Mouse (Mus musculus): ENCODE results near the gene Gm20388. TPM values are rescaled to one million over a fixed set of nuclear protein-coding genes. Genes with fewer than 3 reads are reported as not detected.
A peak's percentile ranks its signal among the peaks of the same experiment; 100 is the strongest.

Gm20388 gene
- polyA plus RNA-seq, 1 experiment from 2014 or later: 7.4 TPM

GRCm38 (mm10) chr8:123812227-123812626 is 3901.6 kb downstream of the Gm20388 start:
- peaks cover 25% of the 10 kb centered on the region for H3K4me1 ChIP-seq
- no peak overlapping the region for H3K9ac ChIP-seq
- H3K27me3 ChIP-seq: no peaks in the 10 kb centered on the region
- peaks cover 10% of the 10 kb centered on the region; the same call in 1 of the 2 replicates for H3K36me3 ChIP-seq
- 80% methylated on average over 5 of the region's 5 CpGs for WGBS
- H3K4me2 ChIP-seq: no peak overlapping the region
- no peak for ATAC-seq (replicated peaks; ENCODE audit: low FRiP score)
- no peaks in the 10 kb centered on the region for H3K9me3 ChIP-seq (replicated peaks)
- no peak overlapping the region for H3K27ac ChIP-seq
- H3K4me3 ChIP-seq (replicated peaks): no peak overlapping the region

GRCm38 (mm10) chr8:123813173-123813891 is 3902.7 kb downstream of the Gm20388 start:
- Histone ChIP-seq H3K9ac (no peak overlapping the region), H3K4me3 (replicated peaks) (no peak overlapping the region), H3K4me2 (no peak overlapping the region), H3K27ac (0 out of 2 replicates have a peak overlapping the region, but pooled peaks have one; percentile 18), H3K4me1 (peaks cover 16% of the 10 kb centered on the region), H3K36me3 (peaks cover 10% of the 10 kb centered on the region; the same call in 1 of the 2 replicates), H3K27me3 (no peaks in the 10 kb centered on the region), H3K9me3 (replicated peaks) (no peaks in the 10 kb centered on the region)
- 64% methylated on average over 16 of the region's 16 CpGs for WGBS
- ATAC-seq (replicated peaks; ENCODE audit: low FRiP score): no peak

- 84% methylated on average over 4 of the region's 4 CpGs for WGBS
- H3K27ac ChIP-seq: 0 out of 2 replicates have a peak overlapping the region, but pooled peaks have one; percentile 18
- ATAC-seq (replicated peaks; ENCODE audit: low FRiP score): no peak
- H3K27me3 ChIP-seq: no peaks in the 10 kb centered on the region
- H3K4me2 ChIP-seq: no peak overlapping the region
- H3K4me3 ChIP-seq (replicated peaks): no peak overlapping the region
- H3K4me1 ChIP-seq: peaks cover 12% of the 10 kb centered on the region
- no peak overlapping the region for H3K9ac ChIP-seq
- H3K36me3 ChIP-seq: peaks cover 10% of the 10 kb centered on the region; the same call in 1 of the 2 replicates
- no peaks in the 10 kb centered on the region for H3K9me3 ChIP-seq (replicated peaks)
Observed at GRCm38 (mm10) chr8:123813892-123814266, 3903.2 kb downstream of the Gm20388 start.

GRCm38 (mm10) chr8:123815325-123815724 is 3904.7 kb downstream of the Gm20388 start:
- no peak for ATAC-seq (replicated peaks; ENCODE audit: low FRiP score)
- Histone ChIP-seq H3K27ac (no peak overlapping the region), H3K36me3 (peaks cover 10% of the 10 kb centered on the region; the same call in 1 of the 2 replicates), H3K4me1 (peaks cover 11% of the 10 kb centered on the region), H3K27me3 (no peaks in the 10 kb centered on the region), H3K4me3 (replicated peaks) (no peak overlapping the region), H3K9ac (no peak overlapping the region), H3K9me3 (replicated peaks) (no peaks in the 10 kb centered on the region), H3K4me2 (no peak overlapping the region)
- 87% methylated on average over 11 of the region's 11 CpGs for WGBS

- Histone ChIP-seq H3K4me2 (no peak overlapping the region), H3K27me3 (no peaks in the 10 kb centered on the region)
- WGBS: 78% methylated on average over 8 of the region's 8 CpGs
Observed at GRCm38 (mm10) chr8:123816939-123817338, 3906.3 kb downstream of the Gm20388 start.

GRCm38 (mm10) chr8:123817747-123818146 is 3907.1 kb downstream of the Gm20388 start:
- H3K36me3 ChIP-seq: peaks cover 16% of the 10 kb centered on the region; the same call in 1 of the 2 replicates
- H3K4me3 ChIP-seq (replicated peaks): no peak overlapping the region
- ATAC-seq (replicated peaks; ENCODE audit: low FRiP score): no peak
- no peaks in the 10 kb centered on the region for H3K27me3 ChIP-seq
- H3K9me3 ChIP-seq (replicated peaks): no peaks in the 10 kb centered on the region
- H3K4me2 ChIP-seq: no peak overlapping the region
- 89% methylated on average over 11 of the region's 11 CpGs for WGBS
- peaks cover 9% of the 10 kb centered on the region for H3K4me1 ChIP-seq
- no peak overlapping the region for H3K9ac ChIP-seq
- H3K27ac ChIP-seq: no peak overlapping the region

More at GRCm38 (mm10) chr8:123816939-123817338, 3906.3 kb downstream of the Gm20388 start:
- peaks cover 11% of the 10 kb centered on the region for H3K4me1 ChIP-seq
- H3K36me3 ChIP-seq: peaks cover 14% of the 10 kb centered on the region; the same call in 1 of the 2 replicates
- no peaks in the 10 kb centered on the region for H3K9me3 ChIP-seq (replicated peaks)
- H3K4me3 ChIP-seq (replicated peaks): no peak overlapping the region
- no peak for ATAC-seq (replicated peaks; ENCODE audit: low FRiP score)
- no peak overlapping the region for H3K9ac ChIP-seq
- H3K27ac ChIP-seq: no peak overlapping the region

GRCm38 (mm10) chr8:123819683-123820610 is 3909.3 kb downstream of the Gm20388 start:
- H3K9me3 ChIP-seq (replicated peaks): no peaks in the 10 kb centered on the region
- no peak overlapping the region for H3K4me3 ChIP-seq (replicated peaks)
- H3K27ac ChIP-seq: no peak overlapping the region
- no peak overlapping the region for H3K9ac ChIP-seq
- H3K4me2 ChIP-seq: no peak overlapping the region
- H3K36me3 ChIP-seq: peaks cover 37% of the 10 kb centered on the region
- 86% methylated on average over 19 of the region's 19 CpGs for WGBS
- ATAC-seq (replicated peaks; ENCODE audit: low FRiP score): no peak
- H3K4me1 ChIP-seq: peaks cover 3% of the 10 kb centered on the region; the same call in 1 of the 2 replicates
- no peaks in the 10 kb centered on the region for H3K27me3 ChIP-seq

- no peak for ATAC-seq (replicated peaks; ENCODE audit: low FRiP score)
- no peaks in the 10 kb centered on the region for H3K27me3 ChIP-seq
- 91% methylated on average over 6 of the region's 6 CpGs for WGBS
- H3K4me3 ChIP-seq (replicated peaks): no peak overlapping the region
- no peaks in the 10 kb centered on the region for H3K9me3 ChIP-seq (replicated peaks)
- no peak overlapping the region for H3K27ac ChIP-seq
- peaks cover 3% of the 10 kb centered on the region; the same call in 1 of the 2 replicates for H3K4me1 ChIP-seq
- no peak overlapping the region for H3K9ac ChIP-seq
- H3K4me2 ChIP-seq: no peak overlapping the region
- peaks cover 33% of the 10 kb centered on the region for H3K36me3 ChIP-seq
Observed at GRCm38 (mm10) chr8:123820780-123821179, 3910.1 kb downstream of the Gm20388 start.

GRCm38 (mm10) chr8:123823111-123823510 is 3912.5 kb downstream of the Gm20388 start:
- WGBS: 96% methylated on average over 10 of the region's 10 CpGs
- Histone ChIP-seq H3K27me3 (no peaks in the 10 kb centered on the region), H3K9ac (no peak overlapping the region), H3K27ac (no peak overlapping the region), H3K9me3 (replicated peaks) (no peaks in the 10 kb centered on the region), H3K4me2 (no peak overlapping the region), H3K4me1 (no peaks in the 10 kb centered on the region), H3K36me3 (peaks cover 50% of the 10 kb centered on the region), H3K4me3 (replicated peaks) (no peak overlapping the region)
- ATAC-seq (replicated peaks; ENCODE audit: low FRiP score): no peak

GRCm38 (mm10) chr8:123823532-123824123 is 3913.0 kb downstream of the Gm20388 start:
- 93% methylated on average over 18 of the region's 18 CpGs for WGBS

GRCm38 (mm10) chr8:123826001-123826400 is 3915.4 kb downstream of the Gm20388 start:
- no peaks in the 10 kb centered on the region for H3K27me3 ChIP-seq
- H3K9ac ChIP-seq: no peak overlapping the region
- 68% methylated on average over 9 of the region's 9 CpGs for WGBS
- H3K27ac ChIP-seq: no peak overlapping the region
- no peak for ATAC-seq (replicated peaks; ENCODE audit: low FRiP score)
- H3K4me3 ChIP-seq (replicated peaks): no peak overlapping the region
- H3K4me1 ChIP-seq: no peaks in the 10 kb centered on the region
- peaks cover 74% of the 10 kb centered on the region for H3K36me3 ChIP-seq
- H3K4me2 ChIP-seq: no peak overlapping the region
- no peaks in the 10 kb centered on the region for H3K9me3 ChIP-seq (replicated peaks)

More at GRCm38 (mm10) chr8:123823532-123824123, 3913.0 kb downstream of the Gm20388 start:
- no peak overlapping the region for H3K27ac ChIP-seq
- no peak overlapping the region for H3K4me3 ChIP-seq (replicated peaks)
- H3K4me2 ChIP-seq: no peak overlapping the region
- H3K9me3 ChIP-seq (replicated peaks): no peaks in the 10 kb centered on the region
- H3K4me1 ChIP-seq: no peaks in the 10 kb centered on the region
- no peak for ATAC-seq (replicated peaks; ENCODE audit: low FRiP score)
- peaks cover 55% of the 10 kb centered on the region for H3K36me3 ChIP-seq
- no peak overlapping the region for H3K9ac ChIP-seq
- H3K27me3 ChIP-seq: no peaks in the 10 kb centered on the region
